Mouse (Mus musculus) liver, adult 2 months (tissue): ENCODE measurements around the gene Bag2. TPM values are rescaled to one million over a fixed set of nuclear protein-coding genes. Genes with fewer than 3 reads are reported as not detected.
A peak's percentile ranks its signal among the peaks of the same experiment; 100 is the strongest.
"Not testable (repeated sequence)": the region's sequence is repeated elsewhere in the genome, so short reads cannot be mapped to it uniquely, and the experiment has no call there.

Experiments used
- DNase-seq: peaks from one replicate; pipeline ENCODE4 v3.0.0-alpha.2; 2011; ENCODE audit warnings: low read depth, low spot score; ENCODE audit errors: extremely low read depth
- H3K27ac ChIP-seq: fragments of 200-500 bp; replicated peaks from 2 replicates; pipeline ENCODE4 v1.5.1; 2012; ENCODE audit warnings: low read depth, mild to moderate bottlenecking, control low read depth, inconsistent platforms, low read length; ENCODE audit not compliant: insufficient read depth
- H3K27me3 ChIP-seq: fragments of 200-500 bp; 2 replicates; pipeline ENCODE4 v1.6.1; 2012; ENCODE audit warnings: mild to moderate bottlenecking, moderate library complexity, low read length, inconsistent platforms; ENCODE audit not compliant: control insufficient read depth, insufficient read depth
- H3K36me3 ChIP-seq: fragments of 200-500 bp; 2 replicates; pipeline ENCODE4 v1.6.1; 2012; ENCODE audit warnings: low read length, inconsistent platforms; ENCODE audit not compliant: control insufficient read depth, insufficient read depth
- H3K4me1 ChIP-seq: fragments of 200-500 bp; 2 replicates; pipeline ENCODE4 v1.6.1; 2011; ENCODE audit warnings: low read length; ENCODE audit not compliant: control insufficient read depth, insufficient read depth
- H3K4me3 ChIP-seq: fragments of 200-500 bp; 2 replicates; pipeline ENCODE4 v1.5.1; 2011; ENCODE audit warnings: low read depth, mild to moderate bottlenecking, control low read depth, low read length, moderate library complexity; ENCODE audit not compliant: insufficient read depth
- H3K79me2 ChIP-seq: fragments of 200-500 bp; 2 replicates; pipeline ENCODE4 v1.6.1; 2012; ENCODE audit warnings: inconsistent platforms, mild to moderate bottlenecking, low read length, moderate library complexity; ENCODE audit not compliant: control insufficient read depth, insufficient read depth
- H3K9ac ChIP-seq: fragments of 200-500 bp; 2 replicates; pipeline ENCODE4 v1.6.1; 2012; ENCODE audit warnings: low read depth, mild to moderate bottlenecking, control low read depth, inconsistent platforms, low read length
- CTCF ChIP-seq: fragments of 200-500 bp; IDR thresholded peaks from 2 replicates; pipeline ENCODE4 v1.5.1; 2011; ENCODE audit warnings: low read depth, low read length, control low read depth
- POLR2A ChIP-seq: fragments of 200-500 bp; IDR thresholded peaks from 2 replicates; pipeline ENCODE4 v1.6.1; 2011; ENCODE audit warnings: low read length, control low read depth; ENCODE audit not compliant: insufficient read depth; ENCODE audit errors: extremely low read depth
- WGBS: fragments of 180-500 bp; shearing (Covaris S2); methylation state at CpG from one replicate; pipeline ENCODE4 v1.1.7; 2018; 5-methylcytosine and 5-hydroxymethylcytosine counted together
- polyA plus RNA-seq: library from polyadenylated mRNA; depleted of rRNA; stranded (reverse); fragments of >200 nt; gene quantifications from 2 replicates; pipeline ENCODE4 v1.2.3, GENCODE M21; 2012
- total RNA-seq: library from RNA; depleted of rRNA; stranded (reverse); fragments of >200 nt; gene quantifications from 2 replicates; pipeline ENCODE4 v1.2.3, GENCODE M21; 2014

Bag2 gene
- total and polyA plus RNA-seq, 2 experiments = 2.1 to 5.9 TPM

GRCm38 (mm10) chr1:33756258-33757032, 1.1 kb downstream of the Bag2 start:
- Histone ChIP-seq H3K27ac (no peak overlapping the region), H3K36me3 (no peaks in the 10 kb centered on the region), H3K4me3 (no peak overlapping the region), H3K79me2 (no peaks in the 10 kb centered on the region), H3K4me1 (no peaks in the 10 kb centered on the region; the same call in 1 of the 2 replicates), H3K27me3 (no peaks in the 10 kb centered on the region), H3K9ac (no peak overlapping the region)
- 40% methylated on average over 18 of the region's 18 CpGs for WGBS
- no peak for DNase-seq
- TF ChIP-seq POLR2A = no peak
- TF ChIP-seq CTCF = no peak

GRCm38 (mm10) chr1:33755799-33756198, 1.8 kb downstream of the Bag2 start:
- TF ChIP-seq CTCF (no peak), POLR2A (no peak)
- WGBS = 89% methylated on average over 7 of the region's 7 CpGs
- H3K36me3 ChIP-seq = no peaks in the 10 kb centered on the region
- H3K4me1 ChIP-seq = no peaks in the 10 kb centered on the region; the same call in 1 of the 2 replicates
- no peak overlapping the region for H3K4me3 ChIP-seq
- H3K27me3 ChIP-seq = no peaks in the 10 kb centered on the region
- DNase-seq = no peak
- H3K79me2 ChIP-seq = no peaks in the 10 kb centered on the region
- no peak overlapping the region for H3K9ac ChIP-seq
- H3K27ac ChIP-seq = no peak overlapping the region

- Histone ChIP-seq H3K79me2 (no peaks in the 10 kb centered on the region), H3K27me3 (no peaks in the 10 kb centered on the region), H3K27ac (no peak overlapping the region), H3K4me1 (no peaks in the 10 kb centered on the region; the same call in 1 of the 2 replicates), H3K36me3 (no peaks in the 10 kb centered on the region), H3K9ac (no peak overlapping the region), H3K4me3 (no peak overlapping the region)
- WGBS = 29% methylated on average over 21 of the region's 21 CpGs
- no peak for TF ChIP-seq POLR2A
- TF ChIP-seq CTCF = no peak
- peak; percentile 92 for DNase-seq
Measured at GRCm38 (mm10) chr1:33754965-33755735, 2.4 kb downstream of the Bag2 start.

- no peaks in the 10 kb centered on the region for H3K27me3 ChIP-seq
- DNase-seq = peak; percentile 76
- no peak overlapping the region for H3K9ac ChIP-seq
- no peak for TF ChIP-seq POLR2A
- no peak for TF ChIP-seq CTCF
- no peak overlapping the region for H3K4me3 ChIP-seq
- H3K27ac ChIP-seq = no peak overlapping the region
- H3K4me1 ChIP-seq = no peaks in the 10 kb centered on the region; the same call in 1 of the 2 replicates
- no peaks in the 10 kb centered on the region for H3K36me3 ChIP-seq
- H3K79me2 ChIP-seq = no peaks in the 10 kb centered on the region
- WGBS = 68% methylated on average over 17 of the region's 17 CpGs
Measured at GRCm38 (mm10) chr1:33754089-33754488, 3.5 kb downstream of the Bag2 start.

GRCm38 (mm10) chr1:33751283-33751682, 6.3 kb downstream of the Bag2 start:
- no peaks in the 10 kb centered on the region for H3K36me3 ChIP-seq

GRCm38 (mm10) chr1:33749709-33750108, 7.9 kb downstream of the Bag2 start:
- not testable (repeated sequence) for H3K27me3 ChIP-seq, H3K79me2 ChIP-seq, H3K4me3 ChIP-seq, H3K27ac ChIP-seq, H3K4me1 ChIP-seq, H3K36me3 ChIP-seq, DNase-seq, H3K9ac ChIP-seq
- 83% methylated on average over 4 of the region's 4 CpGs for WGBS

More at GRCm38 (mm10) chr1:33751283-33751682, 6.3 kb downstream of the Bag2 start:
- H3K4me3 ChIP-seq = no peak overlapping the region
- 92% methylated on average over 10 of the region's 10 CpGs for WGBS
- H3K9ac ChIP-seq = no peak overlapping the region
- no peak for TF ChIP-seq POLR2A
- TF ChIP-seq CTCF = no peak
- no peaks in the 10 kb centered on the region; the same call in 1 of the 2 replicates for H3K4me1 ChIP-seq
- no peaks in the 10 kb centered on the region for H3K27me3 ChIP-seq
- no peak for DNase-seq
- H3K79me2 ChIP-seq = no peaks in the 10 kb centered on the region
- no peak overlapping the region for H3K27ac ChIP-seq
